Mouse (Mus musculus) embryonic fibroblast, embryonic 13.5 days (primary cell): Measurements from ENCODE around the gene Wdr82.

Source experiments
- CTCF ChIP-seq: IDR thresholded peaks from 2 replicates; pipeline ENCODE4 v1.5.1; 2011; ENCODE audit warnings: mild to moderate bottlenecking, control low read depth, low read length, moderate library complexity, borderline replicate concordance; ENCODE audit not compliant: insufficient read depth
- POLR2A ChIP-seq: IDR thresholded peaks from 2 replicates; pipeline ENCODE4 v1.6.1; 2011; ENCODE audit warnings: low read depth, mild to moderate bottlenecking, control low read depth, low read length, moderate library complexity

DNA sequence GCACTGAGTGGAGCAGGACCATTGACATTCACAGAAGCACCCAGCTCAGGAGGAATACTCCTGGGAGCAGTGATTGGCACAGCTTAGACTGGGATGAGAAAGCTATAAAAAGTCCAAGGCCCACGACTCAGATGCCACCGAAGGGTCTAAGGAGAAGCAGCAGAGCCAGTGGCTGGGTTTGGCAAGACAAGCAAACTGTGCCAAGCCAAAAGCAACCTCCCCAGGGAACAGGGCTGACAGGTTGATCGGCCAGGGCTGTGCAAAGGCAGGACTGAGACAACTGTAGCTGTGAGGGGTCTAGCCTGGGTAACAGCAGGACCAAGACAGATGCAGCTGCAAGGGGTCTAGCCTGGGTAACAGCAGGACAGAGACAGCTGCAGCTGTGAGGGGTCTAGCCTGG, 62.2 kb downstream of the Wdr82 start:
- TF ChIP-seq POLR2A (no peak), CTCF (no peak)
